Mouse (Mus musculus) layer of hippocampus, adult 11-12 months (tissue): ENCODE results near the gene Slc24a3.

Source experiments
- DNase-seq: peaks from one replicate; pipeline ENCODE4 v3.0.0; 2022; ENCODE audit warnings: low spot score

Slc24a3 gene

DNA sequence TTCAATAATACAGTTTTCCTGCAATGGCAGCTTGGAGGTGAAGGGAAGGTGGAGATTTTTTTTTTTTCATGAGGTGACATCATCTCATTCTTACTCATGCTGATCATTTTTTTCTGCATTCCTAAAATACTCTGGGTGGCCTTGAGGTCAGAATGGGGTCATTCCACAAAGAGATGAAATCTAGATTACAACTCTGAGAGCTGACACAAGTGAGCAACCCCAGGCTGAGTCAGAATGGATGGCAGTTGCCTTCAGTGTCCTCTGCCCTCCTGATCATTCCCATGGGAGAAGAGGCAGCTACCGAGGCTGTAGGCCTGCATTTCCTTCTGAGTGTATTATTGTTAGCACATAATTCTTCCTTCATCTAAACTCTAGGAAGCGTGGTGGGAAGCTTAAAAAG, 116.2 kb downstream of the Slc24a3 start:
- DNase-seq = no peak

DNA sequence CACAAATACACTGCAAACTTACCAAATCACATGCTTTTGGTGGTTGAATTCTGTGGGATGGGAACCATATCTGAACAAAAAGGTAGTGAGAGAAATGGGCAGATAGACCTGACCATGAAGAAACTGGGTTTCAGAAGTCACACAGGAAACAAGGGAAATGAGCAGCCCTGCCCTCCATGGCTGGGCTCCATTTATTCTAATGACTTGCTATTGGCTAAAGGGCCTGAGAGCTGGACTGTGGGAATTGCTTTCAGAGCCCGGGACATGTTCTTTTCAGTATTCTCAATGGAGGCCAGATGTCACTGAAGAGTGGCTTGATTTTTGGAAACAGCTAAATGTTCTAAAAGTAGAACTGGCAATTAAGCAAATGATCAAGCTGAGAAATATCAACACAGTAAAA, 120.9 kb downstream of the Slc24a3 start:
- no peak for DNase-seq

DNA sequence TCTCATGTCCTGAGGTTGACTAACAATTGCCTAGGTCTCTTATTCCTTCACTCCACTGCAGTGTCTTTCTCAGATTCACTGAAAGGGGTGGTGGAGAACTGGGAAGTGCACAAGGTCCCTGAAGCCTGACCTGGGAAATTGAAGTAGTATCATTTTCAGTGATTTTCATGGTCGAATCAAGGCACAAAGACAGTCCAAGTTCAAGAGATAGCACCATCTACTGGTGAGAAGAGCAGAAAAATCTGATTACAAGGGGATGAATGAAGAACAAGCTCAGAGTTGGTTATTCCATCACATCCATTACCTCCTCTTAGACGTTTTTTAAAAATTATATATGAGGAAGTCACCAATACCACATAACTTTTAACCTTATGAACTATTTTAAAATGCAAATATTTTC, 123.9 kb downstream of the Slc24a3 start:
- DNase-seq = no peak

DNA sequence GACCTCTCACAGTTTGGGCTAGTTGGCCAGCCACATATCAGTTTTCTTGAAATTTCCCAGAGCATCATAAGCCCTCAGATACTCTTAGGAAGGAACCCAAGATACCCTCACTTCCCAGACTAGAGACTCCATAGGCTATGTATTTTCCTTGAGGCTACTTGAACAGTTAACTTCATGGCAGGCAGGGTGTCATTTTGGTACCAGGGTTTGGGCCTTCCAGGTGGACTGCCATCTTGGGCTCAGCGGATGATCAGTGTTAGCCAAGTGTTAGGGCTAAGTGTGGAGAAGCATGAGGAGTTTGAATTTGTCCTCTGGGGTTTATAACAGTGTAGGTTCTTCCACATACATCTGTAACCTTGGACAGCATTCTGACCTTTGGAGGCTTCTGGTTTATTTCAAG, 124.6 kb downstream of the Slc24a3 start:
- DNase-seq = no peak

DNA sequence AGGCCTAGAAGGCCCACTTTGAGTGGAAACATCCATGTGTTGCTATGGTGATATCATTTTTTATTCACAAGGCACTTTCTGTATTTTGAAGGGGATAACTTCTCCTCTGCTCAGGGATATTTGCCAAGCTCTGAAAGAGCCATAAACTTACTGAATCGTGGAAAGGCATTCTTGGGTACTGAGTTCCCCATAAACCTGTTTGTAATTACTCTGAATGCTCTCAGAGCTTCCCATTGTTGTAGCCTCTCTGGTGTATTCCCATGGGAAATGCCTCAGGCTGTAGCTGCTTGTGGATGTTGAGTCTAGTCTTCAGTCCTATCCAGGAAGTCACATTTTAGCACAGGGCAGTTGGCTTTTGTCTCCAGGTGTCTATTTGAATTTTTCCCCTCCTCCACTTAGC, 125.3 kb downstream of the Slc24a3 start:
- no peak for DNase-seq

DNA sequence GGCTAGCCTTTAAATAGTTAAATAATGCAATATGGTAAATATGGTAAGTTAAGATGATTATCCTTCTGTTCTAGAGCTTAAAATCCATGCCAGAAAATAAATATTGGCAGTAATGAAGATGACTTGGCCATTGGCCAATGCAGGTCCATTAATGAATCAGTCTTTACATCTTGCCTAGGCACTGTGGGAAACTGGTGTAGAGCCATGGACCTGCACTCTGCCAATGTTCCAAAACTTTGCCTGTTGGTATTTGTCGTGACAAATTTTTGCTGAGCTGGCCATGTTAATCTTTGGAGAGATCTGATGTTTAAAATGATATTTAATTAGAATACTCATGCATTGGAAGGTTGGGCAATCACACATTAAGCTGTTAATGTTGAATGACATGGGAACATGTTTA, 129.4 kb downstream of the Slc24a3 start:
- DNase-seq = no peak

DNA sequence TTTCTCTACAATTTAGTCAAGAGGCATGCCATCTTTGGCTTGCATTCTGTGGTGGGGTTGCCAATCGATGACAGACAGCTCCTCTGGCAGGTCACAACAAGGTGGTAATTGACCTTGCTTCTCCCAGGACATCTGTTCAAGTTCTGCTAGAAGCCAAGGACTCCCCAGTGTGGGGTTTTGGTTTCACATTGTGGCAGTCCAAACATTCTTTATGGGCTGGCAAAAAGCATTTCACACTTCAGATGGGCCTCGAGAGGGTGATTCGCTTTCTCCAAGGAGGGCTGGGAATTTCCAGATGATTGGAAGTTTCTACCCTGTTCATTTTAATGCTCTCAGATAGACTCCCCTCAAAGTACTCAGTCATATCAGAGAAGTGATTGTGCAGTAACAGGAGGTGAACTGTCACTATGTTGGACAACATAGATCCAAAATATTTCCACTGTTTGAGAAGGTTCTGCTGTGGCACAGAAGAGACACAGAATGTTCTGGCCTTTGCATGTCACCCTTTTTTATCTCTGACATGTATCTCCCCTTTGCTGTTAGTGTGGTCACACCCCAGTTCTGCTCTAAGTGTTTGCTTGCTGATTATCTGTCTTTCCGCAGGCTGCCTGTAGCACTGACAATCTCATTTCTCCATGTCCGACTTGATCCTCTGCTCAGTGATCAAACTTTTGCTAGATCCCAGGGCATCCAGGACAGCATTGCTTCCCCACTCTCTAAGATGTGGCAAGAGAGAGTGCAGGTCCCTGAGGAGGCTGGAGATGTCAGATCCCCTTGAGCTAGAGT, 132.6 kb downstream of the Slc24a3 start:
- DNase-seq = no peak

DNA sequence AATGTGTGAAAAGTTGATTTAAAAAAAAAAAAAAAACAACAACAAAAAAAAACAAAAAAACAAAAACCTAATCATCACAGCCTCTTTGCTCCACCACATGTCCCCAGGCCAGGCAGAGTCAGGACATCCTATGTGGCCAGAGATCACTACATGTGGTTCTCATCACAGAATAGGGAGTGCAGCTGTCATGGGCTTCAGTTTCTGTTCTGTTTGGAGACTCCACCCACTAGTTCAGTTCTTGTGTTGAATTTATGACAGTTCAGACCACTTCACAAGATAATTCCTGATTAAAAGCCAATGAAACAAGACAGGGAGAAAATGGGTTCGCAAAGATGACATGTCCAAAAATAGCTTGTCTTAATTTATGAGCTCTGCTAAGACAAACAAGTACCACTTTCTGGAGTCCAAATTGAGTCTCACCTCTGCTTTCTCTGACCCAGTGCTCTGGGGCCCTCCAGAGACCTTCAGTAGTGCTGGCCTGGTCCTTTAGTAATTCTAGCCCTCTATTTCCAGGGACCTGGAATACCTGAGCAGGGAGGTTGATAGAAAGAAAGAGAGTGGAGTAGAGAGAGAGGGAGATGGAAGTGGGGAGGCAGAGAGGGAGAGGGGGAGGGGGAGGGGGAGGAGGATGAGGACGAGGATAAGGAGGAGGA, 139.8 kb downstream of the Slc24a3 start:
- no peak for DNase-seq

DNA sequence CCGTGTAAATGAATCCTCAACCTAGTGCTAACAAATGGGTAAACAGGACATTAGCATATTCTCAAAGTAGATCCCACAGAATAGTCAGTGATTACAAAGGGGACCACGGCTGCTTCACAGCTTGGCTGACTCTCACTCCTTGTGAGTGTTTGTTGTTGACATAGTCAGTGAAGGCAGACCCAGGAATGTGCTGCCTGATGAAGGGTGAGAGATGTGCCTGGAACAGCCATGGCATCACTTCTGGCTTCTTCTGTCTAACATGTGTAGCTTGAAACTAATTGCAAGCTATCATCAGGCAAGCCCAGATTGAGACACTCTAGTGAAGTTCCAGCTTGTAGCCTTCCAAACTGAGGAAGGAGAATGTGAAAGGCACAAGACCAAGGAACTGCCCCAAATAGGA, 151.4 kb downstream of the Slc24a3 start:
- no peak for DNase-seq

DNA sequence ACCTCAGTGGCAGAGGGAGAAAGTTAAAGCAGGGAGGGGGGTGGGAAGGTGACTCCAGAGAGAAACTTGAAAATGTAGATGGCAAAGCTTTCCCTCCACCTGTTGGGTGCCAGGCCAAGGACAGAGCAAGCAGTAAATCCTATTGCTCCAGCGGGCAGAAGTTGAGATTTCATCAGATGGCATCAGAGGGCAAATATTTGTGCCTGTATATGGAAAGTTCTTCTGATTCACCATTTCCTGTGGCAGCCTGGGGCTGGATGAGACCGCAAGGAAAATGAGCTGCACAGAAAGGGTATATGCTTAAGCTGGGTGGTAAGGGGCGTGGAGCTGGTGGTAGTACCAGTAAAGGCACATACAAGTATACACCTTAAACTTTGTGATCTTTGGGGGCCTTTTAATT, 153.7 kb downstream of the Slc24a3 start:
- DNase-seq = no peak

DNA sequence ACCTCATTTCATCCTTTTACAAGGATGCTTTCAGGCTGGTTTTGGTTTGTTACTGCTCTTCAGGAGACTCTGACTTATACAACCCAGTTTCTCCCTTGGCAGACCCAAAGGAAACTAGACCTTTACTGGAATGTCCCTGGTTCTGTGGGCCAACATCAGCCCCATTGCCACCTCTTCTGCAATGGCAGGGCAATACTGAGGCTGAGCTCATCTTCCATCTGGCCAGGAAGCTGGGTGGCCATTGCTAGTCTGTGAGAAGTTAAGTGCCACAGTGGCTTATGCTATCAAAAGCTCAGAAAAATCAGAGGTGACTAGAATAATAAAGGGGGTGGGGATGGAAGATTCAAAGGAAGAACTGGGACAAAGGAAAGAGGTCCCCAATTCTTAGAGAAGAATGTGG, 154.2 kb downstream of the Slc24a3 start:
- no peak for DNase-seq

DNA sequence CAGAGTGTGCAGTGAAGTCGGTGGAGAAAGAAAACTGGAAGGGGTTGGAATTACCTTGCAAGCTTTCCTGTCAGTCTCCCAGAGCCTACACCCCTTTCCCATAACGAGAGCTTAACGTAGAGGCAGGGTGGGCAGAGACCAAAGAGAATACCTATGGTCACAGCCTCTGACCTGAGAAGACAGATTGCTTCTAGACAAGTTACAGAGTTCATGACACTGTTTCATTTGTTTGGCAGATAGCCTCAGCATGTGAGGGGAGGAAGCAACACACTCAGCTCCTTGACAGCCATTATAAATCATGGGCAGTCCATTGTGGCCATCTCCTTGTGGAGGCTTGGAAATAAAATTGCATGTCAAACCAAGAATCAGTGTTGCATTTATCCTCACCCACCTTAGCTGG, 156.9 kb downstream of the Slc24a3 start:
- no peak for DNase-seq

DNA sequence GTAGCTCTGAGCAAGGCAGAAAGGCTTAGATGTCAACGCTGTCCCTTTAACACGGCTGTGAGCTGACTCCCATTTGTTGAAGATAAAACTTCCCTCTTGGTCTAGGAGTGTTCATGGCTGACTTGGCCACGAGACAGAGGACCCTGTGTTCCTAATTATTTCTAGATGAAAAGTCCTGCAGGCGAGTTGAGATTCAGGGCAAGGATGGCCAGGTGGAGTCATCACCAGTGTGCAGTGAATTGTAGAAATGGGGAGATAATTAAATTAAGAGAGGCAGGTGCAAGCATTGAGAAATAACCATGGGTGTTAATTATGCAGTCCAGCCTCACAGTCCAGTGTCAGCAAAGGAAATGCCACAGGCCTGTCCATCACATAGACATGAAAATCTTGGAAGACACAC, 158.3 kb downstream of the Slc24a3 start:
- DNase-seq = no peak

DNA sequence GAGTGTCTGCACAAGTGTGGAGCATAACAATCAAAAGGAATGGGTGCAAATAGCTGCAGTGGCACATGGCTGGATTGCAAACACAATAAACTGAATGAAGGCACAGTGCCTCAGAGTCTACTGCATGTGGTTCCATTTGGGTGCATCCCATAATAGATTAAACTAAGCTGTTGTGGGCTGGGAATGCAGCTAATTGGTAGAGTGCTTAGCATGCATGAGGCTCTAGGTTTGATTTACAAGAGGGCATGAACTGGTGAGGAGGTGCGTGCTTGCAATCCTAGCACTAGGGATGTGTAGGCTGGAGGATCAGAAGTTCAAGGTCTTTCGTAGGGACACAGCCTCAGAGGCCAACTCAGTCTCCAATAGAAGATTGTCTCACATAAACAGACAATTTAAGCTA, 159.0 kb downstream of the Slc24a3 start:
- DNase-seq = no peak

DNA sequence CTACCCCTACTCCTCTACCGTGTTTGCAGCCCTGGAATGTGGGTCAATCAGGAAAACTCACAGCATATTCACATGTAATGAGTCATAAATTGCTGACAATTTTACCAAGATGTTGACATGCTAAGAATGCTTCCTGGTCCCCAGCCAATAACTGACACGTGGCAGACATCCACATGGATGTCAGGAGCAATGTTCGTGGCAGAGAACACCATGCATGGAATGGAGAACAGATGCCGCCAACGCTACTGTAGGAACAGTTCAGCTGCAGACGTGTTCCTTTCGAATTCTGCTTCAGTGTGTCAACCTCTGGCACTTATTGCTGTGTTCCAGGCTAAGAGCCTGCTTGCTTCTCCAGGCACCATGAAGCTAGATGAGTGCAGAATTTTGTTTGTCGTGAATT, 162.2 kb downstream of the Slc24a3 start:
- peak; percentile 55 for DNase-seq

DNA sequence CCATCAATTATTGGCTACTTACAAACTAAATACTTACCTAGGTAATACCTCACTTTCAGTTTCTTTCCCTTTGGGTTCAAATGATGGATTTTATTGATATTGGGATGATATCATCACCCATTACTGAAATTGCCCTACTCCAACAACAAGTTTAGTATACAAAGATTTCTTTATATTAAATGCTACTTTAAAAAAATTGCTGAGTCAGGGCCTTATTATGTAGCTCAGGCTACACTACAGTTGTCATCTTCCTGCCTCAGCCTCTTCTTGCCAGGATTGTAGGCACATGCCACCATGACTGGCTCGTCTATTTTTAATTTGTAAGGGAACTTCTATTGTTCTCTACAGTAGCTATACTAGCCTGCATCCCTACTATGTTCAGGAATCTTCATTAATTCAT, 164.0 kb downstream of the Slc24a3 start:
- DNase-seq = no peak

DNA sequence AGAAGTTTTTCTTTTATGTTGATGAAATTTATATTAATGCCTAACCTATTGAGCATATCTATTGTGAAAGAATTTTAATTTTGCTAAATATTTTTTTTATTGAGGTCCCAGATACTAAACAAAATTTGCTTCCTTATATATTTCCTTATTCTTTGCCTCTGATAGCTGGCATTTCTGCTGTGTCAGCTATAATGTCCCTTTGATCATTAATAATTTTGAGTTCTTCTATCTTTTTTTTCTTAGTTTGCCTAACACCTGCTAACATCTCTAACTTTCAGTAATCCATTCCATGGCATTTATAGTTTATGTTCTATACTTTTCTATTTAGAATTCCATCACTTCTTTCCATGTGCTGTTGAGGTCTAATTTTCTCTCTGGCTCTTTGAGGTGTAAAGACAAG, 165.9 kb downstream of the Slc24a3 start:
- DNase-seq = no peak

DNA sequence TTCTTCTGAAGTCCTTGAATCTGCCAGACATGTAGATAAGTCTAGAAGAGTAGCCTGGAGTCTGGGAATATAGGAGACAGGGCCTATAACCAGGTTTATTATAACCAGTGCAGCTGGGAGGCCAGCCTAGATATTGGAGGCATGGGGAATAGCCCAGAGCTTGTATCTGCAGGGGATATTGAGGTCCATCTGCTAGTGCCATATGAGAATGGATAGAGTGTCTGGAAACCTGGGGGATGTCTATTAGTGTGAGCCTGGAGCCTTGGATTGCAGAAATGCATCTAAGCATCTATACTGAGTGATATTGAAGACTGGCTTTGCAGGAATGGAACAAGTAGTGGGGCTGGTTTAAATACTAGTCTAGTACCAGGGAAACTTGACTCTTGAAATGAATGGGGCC, 168.9 kb downstream of the Slc24a3 start:
- DNase-seq = no peak

DNA sequence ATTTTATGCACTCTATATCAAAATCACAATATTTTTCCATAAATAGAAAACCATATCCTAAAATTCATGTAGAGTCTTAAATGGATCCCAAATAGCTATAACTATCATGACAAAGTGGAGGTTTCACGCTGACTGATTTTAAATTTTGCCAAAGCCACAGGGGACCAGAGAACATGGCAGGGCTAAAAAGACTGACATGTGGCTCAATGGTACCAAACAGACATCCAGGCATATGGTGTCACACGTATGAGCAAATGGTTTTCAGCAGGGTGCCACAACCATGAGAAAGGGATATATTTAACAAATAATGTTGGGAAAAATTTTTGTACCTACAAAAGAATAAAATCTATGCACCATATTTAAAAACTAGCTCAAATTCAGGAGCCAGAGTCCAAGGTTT, 173.3 kb downstream of the Slc24a3 start:
- no peak for DNase-seq

DNA sequence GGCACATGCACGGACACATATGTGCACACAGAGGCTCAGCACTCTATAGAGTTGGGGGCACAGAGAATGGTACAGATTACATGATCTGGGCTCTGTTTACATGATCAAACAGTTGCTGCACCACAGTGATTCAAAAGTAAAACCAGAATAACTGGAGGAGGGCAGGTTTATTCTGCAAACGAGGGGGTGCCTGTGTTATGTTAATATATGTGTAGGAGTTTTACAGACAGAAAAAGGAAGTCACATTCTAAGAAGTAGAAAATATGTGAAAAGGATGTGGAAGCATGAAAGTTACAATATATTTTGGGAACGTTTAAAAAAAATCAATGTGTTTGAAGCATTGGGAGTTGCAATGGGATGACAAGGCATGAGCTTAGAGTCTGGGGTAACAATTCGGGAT, 175.4 kb downstream of the Slc24a3 start:
- no peak for DNase-seq

DNA sequence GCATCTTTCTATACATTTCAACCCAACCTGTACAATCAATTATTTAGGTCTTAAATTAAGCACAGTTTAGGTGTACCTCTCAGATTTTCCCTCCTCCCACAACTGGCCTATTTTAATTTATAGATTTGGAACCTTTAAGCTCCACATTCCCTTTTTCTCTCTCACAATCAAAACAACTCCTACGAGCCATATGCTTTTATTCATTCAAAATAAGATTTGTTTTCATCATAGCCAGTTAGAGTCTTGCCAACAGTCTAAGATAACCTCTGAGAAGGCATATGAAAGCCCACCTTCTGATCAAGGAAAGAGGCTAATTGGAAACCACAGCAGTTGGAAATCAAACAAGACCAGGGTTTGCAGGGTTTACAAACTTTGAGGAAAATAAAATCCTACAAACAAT, 177.0 kb downstream of the Slc24a3 start:
- DNase-seq = no peak

DNA sequence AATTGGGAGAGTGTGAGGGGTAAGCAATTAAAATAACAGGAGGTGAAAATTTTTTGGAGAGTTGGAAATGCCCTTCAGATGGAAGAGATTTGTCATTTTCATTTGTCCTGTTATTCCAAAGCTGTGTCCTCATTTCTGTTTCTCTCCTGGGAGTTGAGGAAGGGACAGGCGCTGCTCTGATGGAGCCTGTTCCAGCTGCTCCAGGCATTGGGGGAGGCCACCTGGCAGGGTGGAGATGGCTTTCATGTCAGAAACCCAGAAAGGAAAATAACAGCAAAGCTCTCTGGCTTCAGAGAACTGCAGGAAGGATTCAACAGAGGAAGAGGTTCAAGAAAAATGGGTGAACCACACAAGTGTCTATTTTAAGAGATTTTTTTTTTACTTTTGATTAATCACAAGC, 186.2 kb downstream of the Slc24a3 start:
- no peak for DNase-seq

DNA sequence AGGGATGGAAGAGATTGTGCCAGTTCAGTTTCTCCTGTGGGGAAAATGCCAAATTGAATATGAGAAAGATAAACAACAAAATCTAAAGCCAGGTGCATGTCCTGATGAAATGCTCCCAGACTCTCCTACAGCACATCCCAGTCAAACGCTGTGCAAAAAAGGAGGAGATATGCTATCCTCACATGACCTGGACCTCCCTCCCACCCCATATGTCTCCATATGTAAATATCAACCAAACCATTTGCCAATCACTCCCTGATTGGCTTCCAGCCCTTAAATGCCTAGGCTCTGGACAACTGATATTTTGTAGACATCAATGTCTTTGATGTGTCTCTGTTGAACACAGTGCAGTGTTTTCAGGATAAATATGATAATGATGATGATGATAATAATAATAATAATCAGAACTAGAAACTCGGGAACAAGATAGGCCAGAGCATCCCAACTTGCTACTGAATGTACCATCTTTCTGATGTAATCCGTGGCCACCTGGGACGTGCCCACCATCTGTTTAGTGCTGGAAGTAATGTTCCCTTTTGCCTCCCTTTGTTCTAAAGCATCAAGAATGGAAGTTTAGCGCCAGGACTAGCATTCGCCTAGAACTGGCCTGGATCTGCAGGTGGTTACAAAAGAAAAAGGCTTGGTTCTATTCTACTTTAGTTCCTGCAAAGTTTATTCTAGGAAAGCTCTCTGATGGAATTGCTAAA, 190.8 kb downstream of the Slc24a3 start:
- DNase-seq = no peak
